Comparison of ENCODE assay signal across 13 mouse cellular contexts in genomic region chr15:24358398-24358797, GRCm38 (mm10).
"Had no signal": no experiment of that assay in that cellular context is flagged by ENCODE, and none has a peak within 500 bp of the region (broad histone marks: within the 10 kb centered on the region; RNA-seq: fewer than 3 reads in every experiment).

No protein-coding gene starts in this region.

- H3K9ac ChIP-seq: limb, embryonic 15.5 days; liver, embryonic 12.5 days; lung, embryonic 14.5 days; midbrain, embryonic 12.5 days; neural tube, embryonic 15.5 days; stomach, embryonic 15.5 days had no signal

- H3K27me3 ChIP-seq: limb, embryonic 15.5 days; liver, embryonic 12.5 days; midbrain, embryonic 12.5 days; neural tube, embryonic 15.5 days; stomach, embryonic 15.5 days had no signal

- H3K4me1 ChIP-seq: limb, embryonic 15.5 days; liver, embryonic 12.5 days; midbrain, embryonic 12.5 days; neural tube, embryonic 15.5 days; stomach, embryonic 15.5 days had no signal

- DNase-seq: kidney, adult 11 months; kidney, adult 9 months; left cerebral cortex, postnatal 4 days; lung, embryonic 14.5 days; lung, postnatal 4 days; thymus, postnatal 14 days had no signal

- ATAC-seq: liver, embryonic 12.5 days; midbrain, embryonic 16.5 days had no signal

- H3K9me3 ChIP-seq: limb, embryonic 15.5 days; midbrain, embryonic 12.5 days; neural tube, embryonic 15.5 days; stomach, embryonic 15.5 days had no signal

- H3K27ac ChIP-seq: kidney, postnatal 0 days; limb, embryonic 15.5 days; liver, embryonic 12.5 days; midbrain, embryonic 12.5 days; neural tube, embryonic 15.5 days; stomach, embryonic 15.5 days had no signal

- H3K36me3 ChIP-seq: limb, embryonic 15.5 days; liver, embryonic 12.5 days; midbrain, embryonic 12.5 days; neural tube, embryonic 15.5 days; stomach, embryonic 15.5 days had no signal

- H3K4me2 ChIP-seq: limb, embryonic 15.5 days; liver, embryonic 12.5 days; lung, embryonic 14.5 days; midbrain, embryonic 12.5 days; neural tube, embryonic 15.5 days; stomach, embryonic 15.5 days had no signal

- H3K4me3 ChIP-seq: limb, embryonic 15.5 days; liver, embryonic 12.5 days; midbrain, embryonic 12.5 days; neural tube, embryonic 15.5 days; stomach, embryonic 15.5 days had no signal
